Mouse (Mus musculus) MEL (cell line): ENCODE data around the gene Gpd2. TPM values are rescaled to one million over a fixed set of nuclear protein-coding genes. Genes with fewer than 3 reads are reported as not detected.

Experiments
- DNase-seq: peaks from one replicate; pipeline ENCODE4 v3.0.0; 2011; ENCODE audit warnings: low read depth, low spot score
- H3K27ac ChIP-seq: 2 replicates; pipeline ENCODE4 v1.5.1; 2012; ENCODE audit warnings: low read depth, mild to moderate bottlenecking, control low read depth, low read length, moderate library complexity; ENCODE audit not compliant: control insufficient read depth
- H3K27me3 ChIP-seq, 2 experiments: fragments of 150-350 bp in 1 of 2; sonication (generic) in 1 of 2; 2 replicates each; pipeline ENCODE4 v1.6.1; 2012; ENCODE audit warnings: low read length in 2 of 2, mild to moderate bottlenecking in 2 of 2, improper control_type of control experiment in 1 of 2, moderate library complexity in 1 of 2; ENCODE audit not compliant: insufficient read depth in 2 of 2, control insufficient read depth in 1 of 2
- H3K36me3 ChIP-seq, 2 experiments: 2 replicates each; pipeline ENCODE4 v1.6.1; 2012 to 2014; ENCODE audit warnings: low read length in 2 of 2, improper control_type of control experiment in 1 of 2, inconsistent platforms in 1 of 2, mild to moderate bottlenecking in 1 of 2; ENCODE audit not compliant: insufficient read depth in 2 of 2, control insufficient read depth in 1 of 2
- H3K4me1 ChIP-seq, 2 experiments: fragments of 150-350 bp in 1 of 2; sonication (generic) in 1 of 2; 2 replicates each; pipeline ENCODE4 v1.6.1; 2012; ENCODE audit warnings: low read length in 2 of 2, improper control_type of control experiment in 1 of 2, mild to moderate bottlenecking in 1 of 2; ENCODE audit not compliant: insufficient read depth in 2 of 2, control insufficient read depth in 1 of 2
- H3K4me3 ChIP-seq, 2 experiments: fragments of 150-350 bp in 1 of 2; sonication (generic) in 1 of 2; 2 replicates each; pipeline ENCODE4 v1.5.1; 2012; ENCODE audit warnings: low read depth in 2 of 2, low read length in 2 of 2, mild to moderate bottlenecking in 2 of 2, moderate library complexity in 2 of 2, control low read depth in 1 of 2, improper control_type of control experiment in 1 of 2; ENCODE audit not compliant: control insufficient read depth in 1 of 2, insufficient read depth in 1 of 2
- H3K79me2 ChIP-seq: 2 replicates; pipeline ENCODE4 v1.6.1; 2012; ENCODE audit warnings: mild to moderate bottlenecking, low read length, moderate library complexity; ENCODE audit not compliant: control insufficient read depth, poor library complexity, insufficient read depth
- H3K9ac ChIP-seq: 2 replicates; pipeline ENCODE4 v1.6.1; 2012; ENCODE audit warnings: low read depth, mild to moderate bottlenecking, control low read depth, low read length, moderate library complexity; ENCODE audit not compliant: control insufficient read depth, poor library complexity, severe bottlenecking
- H3K9me3 ChIP-seq: fragments of 150-350 bp; sonication (generic); replicated peaks from 2 replicates; pipeline ENCODE4 v1.6.1; 2012; ENCODE audit warnings: mild to moderate bottlenecking, low read length, improper control_type of control experiment, moderate library complexity; ENCODE audit not compliant: insufficient read depth
- BHLHE40 ChIP-seq: IDR thresholded peaks from 2 replicates; pipeline ENCODE4 v1.6.1; 2012; ENCODE audit warnings: low read depth, mild to moderate bottlenecking, inconsistent platforms, low read length, improper control_type of control experiment, borderline replicate concordance
- CHD2 ChIP-seq: IDR thresholded peaks from 2 replicates; pipeline ENCODE4 v1.6.1; 2011; ENCODE audit warnings: low read length, improper control_type of control experiment
- GABPA ChIP-seq: IDR thresholded peaks from 2 replicates; pipeline ENCODE4 v1.6.1; 2012; ENCODE audit warnings: low read depth, mild to moderate bottlenecking, inconsistent platforms, low read length, improper control_type of control experiment, moderate library complexity
- GATA1 ChIP-seq: IDR thresholded peaks from 2 replicates; pipeline ENCODE4 v1.6.1; 2011; ENCODE audit warnings: low read depth, low read length, improper control_type of control experiment
- HCFC1 ChIP-seq: IDR thresholded peaks from 2 replicates; pipeline ENCODE4 v1.6.1; 2012; ENCODE audit warnings: low read depth, mild to moderate bottlenecking, inconsistent platforms, low read length, improper control_type of control experiment, moderate library complexity
- MAFK ChIP-seq: IDR thresholded peaks from 2 replicates; pipeline ENCODE4 v1.6.1; 2011; ENCODE audit warnings: low read depth, mild to moderate bottlenecking, low read length, improper control_type of control experiment, borderline replicate concordance
- MAZ ChIP-seq: IDR thresholded peaks from 2 replicates; pipeline ENCODE4 v1.6.1; 2012; ENCODE audit warnings: low read depth, mild to moderate bottlenecking, inconsistent platforms, low read length, improper control_type of control experiment
- MXI1 ChIP-seq: IDR thresholded peaks from 2 replicates; pipeline ENCODE4 v1.6.1; 2011; ENCODE audit warnings: mild to moderate bottlenecking, low read depth, low read length, improper control_type of control experiment
- MYB ChIP-seq: IDR thresholded peaks from 2 replicates; pipeline ENCODE4 v1.6.1; 2011; ENCODE audit warnings: mild to moderate bottlenecking, low read depth, low read length, improper control_type of control experiment
- NELFE ChIP-seq: IDR thresholded peaks from 2 replicates; pipeline ENCODE4 v1.6.1; 2011; ENCODE audit warnings: low read depth, low read length, improper control_type of control experiment
- POLR2A ChIP-seq, 2 experiments: IDR thresholded peaks; 2 replicates each; pipeline ENCODE4 v1.6.1; 2011 to 2012; ENCODE audit warnings: low read length in 2 of 2, mild to moderate bottlenecking in 2 of 2, control low read depth in 1 of 2, improper control_type of control experiment in 1 of 2, low read depth in 1 of 2, moderate library complexity in 1 of 2; ENCODE audit not compliant: control insufficient read depth in 1 of 2, insufficient read depth in 1 of 2, poor library complexity in 1 of 2
- POLR2AphosphoS2 ChIP-seq: IDR thresholded peaks from 2 replicates; pipeline ENCODE4 v1.6.1; 2011; ENCODE audit warnings: low read length, improper control_type of control experiment
- RAD21 ChIP-seq: IDR thresholded peaks from 2 replicates; pipeline ENCODE4 v1.6.1; 2011; ENCODE audit warnings: mild to moderate bottlenecking, low read depth, low read length, improper control_type of control experiment
- SIN3A ChIP-seq: IDR thresholded peaks from 2 replicates; pipeline ENCODE4 v1.6.1; 2012; ENCODE audit warnings: low read length, improper control_type of control experiment, inconsistent platforms
- SMC3 ChIP-seq: IDR thresholded peaks from 2 replicates; pipeline ENCODE4 v1.6.1; 2011; ENCODE audit warnings: low read depth, low read length, improper control_type of control experiment
- TBP ChIP-seq: IDR thresholded peaks from 2 replicates; pipeline ENCODE4 v1.8.0; 2011; ENCODE audit warnings: low read depth, low read length, improper control_type of control experiment
- polyA plus RNA-seq, 2 experiments: library from polyadenylated mRNA; stranded (reverse) in 1 of 2; unstranded in 1 of 2; fragments of >175 nt in 1 of 2; fragments of >200 nt in 1 of 2; gene quantifications; 2 replicates each; pipeline versions ENCODE4 v1.2.1 to v1.2.4; 2012; ENCODE audit warnings: low replicate concordance in 2 of 2, low read depth in 1 of 2; ENCODE audit not compliant: insufficient read length in 2 of 2, insufficient read depth in 1 of 2, missing spikeins in 1 of 2
- total RNA-seq: library from RNA; depleted of rRNA; stranded (reverse); fragments of 300-350 nt; gene quantifications from 2 replicates; pipeline ENCODE4 v1.2.3, GENCODE M21; 2012

Gene Gpd2
- total and polyA plus RNA-seq, 3 experiments, result 16.9 to 72.8 (median 24.6) TPM

- Histone ChIP-seq H3K4me1 (no peaks in the 10 kb centered on the region), H3K4me3 (no peak overlapping the region), H3K9me3 (no peaks in the 10 kb centered on the region), H3K9ac (no peak overlapping the region), H3K27me3 (no peaks in the 10 kb centered on the region), H3K36me3 (no peaks in the 10 kb centered on the region), H3K79me2 (no peaks in the 10 kb centered on the region), H3K27ac (no peak overlapping the region)
- no peak for DNase-seq
- TF ChIP-seq MAFK, result no peak
- no peak for TF ChIP-seq GABPA
- no peak for TF ChIP-seq SMC3
- TF ChIP-seq HCFC1, result no peak
- TF ChIP-seq SIN3A, result no peak
- no peak for TF ChIP-seq MXI1
- no peak for TF ChIP-seq RAD21
- TF ChIP-seq MYB, result no peak
- no peak for TF ChIP-seq POLR2AphosphoS2
- no peak for TF ChIP-seq POLR2A (IDR thresholded peaks at IDR 0.05; ENCODE audit: control insufficient read depth in 1 of 2, insufficient read depth in 1 of 2, low read depth in 1 of 2, low read length in 2 of 2, poor library complexity in 1 of 2)
These were observed 32.4 kb downstream of the Gpd2 start for GRCm38 (mm10) chr2:57269690-57270435.

- H3K79me2 ChIP-seq, result no peaks in the 10 kb centered on the region
- no peaks in the 10 kb centered on the region; a peak in 1 of 4 replicates for H3K36me3 ChIP-seq
- H3K27ac ChIP-seq, result no peak overlapping the region
- H3K4me1 ChIP-seq, result no peaks in the 10 kb centered on the region
- H3K9me3 ChIP-seq, result no peaks in the 10 kb centered on the region
- TF ChIP-seq CHD2 (no peak), GATA1 (no peak), MXI1 (no peak), MAZ (no peak), SIN3A (no peak), BHLHE40 (no peak)
- H3K9ac ChIP-seq, result no peak overlapping the region
- no peaks in the 10 kb centered on the region for H3K27me3 ChIP-seq
- DNase-seq, result no peak
- H3K4me3 ChIP-seq, result no peak overlapping the region
These were observed 42.8 kb downstream of the Gpd2 start for GRCm38 (mm10) chr2:57280190-57280723.

GRCm38 (mm10) chr2:57283791-57284190 is 46.4 kb downstream of the Gpd2 start:
- H3K27ac ChIP-seq, result no peak overlapping the region
- TF ChIP-seq TBP (no peak), NELFE (no peak), CHD2 (no peak)
- H3K36me3 ChIP-seq, result no peaks in the 10 kb centered on the region; a peak in 1 of 4 replicates
- H3K4me3 ChIP-seq, result no peak overlapping the region
- no peak overlapping the region for H3K9ac ChIP-seq
- no peaks in the 10 kb centered on the region for H3K4me1 ChIP-seq
- H3K27me3 ChIP-seq, result no peaks in the 10 kb centered on the region
- no peaks in the 10 kb centered on the region for H3K79me2 ChIP-seq
- no peaks in the 10 kb centered on the region for H3K9me3 ChIP-seq
- no peak for DNase-seq
